Mouse (Mus musculus) midbrain, embryonic 10.5 days (tissue): Measurements from ENCODE around the gene D3Ertd254e. TPM values are rescaled to one million over a fixed set of nuclear protein-coding genes. Genes with fewer than 3 reads are reported as not detected.
"Not testable (repeated sequence)": the region's sequence is repeated elsewhere in the genome, so short reads cannot be mapped to it uniquely, and the experiment has no call there.

Experiments used
- DNase-seq: peaks from one replicate; pipeline ENCODE4 v3.0.0-alpha.2; 2017; ENCODE audit warnings: low spot score
- H3K27ac ChIP-seq: fragments of 300-500 bp; sonication (generic); replicated peaks from 2 replicates; pipeline ENCODE4 v1.5.1; 2016; ENCODE audit warnings: mild to moderate bottlenecking
- H3K27me3 ChIP-seq: fragments of 300-500 bp; sonication (generic); 2 replicates; pipeline ENCODE4 v1.6.1; 2016; ENCODE audit warnings: low read depth, mild to moderate bottlenecking; ENCODE audit not compliant: poor library complexity, severe bottlenecking
- H3K36me3 ChIP-seq: fragments of 300-500 bp; sonication (generic); 2 replicates; pipeline ENCODE4 v1.6.1; 2016; ENCODE audit warnings: mild to moderate bottlenecking, moderate library complexity
- H3K4me1 ChIP-seq: fragments of 300-500 bp; sonication (generic); 2 replicates; pipeline ENCODE4 v1.6.1; 2016
- H3K4me3 ChIP-seq: fragments of 300-500 bp; sonication (generic); 2 replicates; pipeline ENCODE4 v1.5.1; 2016; ENCODE audit warnings: mild to moderate bottlenecking, moderate library complexity
- H3K9me3 ChIP-seq: fragments of 300-500 bp; sonication (generic); replicated peaks from 2 replicates; pipeline ENCODE4 v1.6.1; 2016; ENCODE audit warnings: mild to moderate bottlenecking
- WGBS: fragments of 180-500 bp; shearing (Covaris S2); methylation state at CpG from one replicate; pipeline ENCODE4 v1.1.7; 2016; 5-methylcytosine and 5-hydroxymethylcytosine counted together
- polyA plus RNA-seq: library from polyadenylated mRNA; unstranded; fragments of >200 nt; fragmentation: Nextera tagmentation; extraction: Ambion mirVana; gene quantifications from 2 replicates; pipeline ENCODE4 v1.2.1, GENCODE M21; 2016

D3Ertd254e gene
- 9.1 and 10.5 TPM in 2 replicates for polyA plus RNA-seq

GRCm38 (mm10) chr3:36150934-36151686 is at the start of gene D3Ertd254e:
D3Ertd254e (plus strand) TSS chr3:36151017.
- under 1% methylated on average over 53 of the region's 54 CpGs for WGBS
- Histone ChIP-seq H3K4me1 (peaks cover 38% of the 10 kb centered on the region), H3K27me3 (no peaks in the 10 kb centered on the region), H3K27ac (peak within 1 kb of the TSS; percentile 96), H3K9me3 (no peaks in the 10 kb centered on the region), H3K4me3 (peak within 1 kb of the TSS; percentile 90), H3K36me3 (no peaks in the 10 kb centered on the region)
- DNase-seq: peak; percentile 89

GRCm38 (mm10) chr3:36116076-36116475 is 34.7 kb upstream of the D3Ertd254e start:
- 80% methylated on average over 4 of the region's 4 CpGs for WGBS
- no peaks in the 10 kb centered on the region for H3K9me3 ChIP-seq
- no peak for DNase-seq
- H3K4me1 ChIP-seq: no peaks in the 10 kb centered on the region
- H3K4me3 ChIP-seq: no peak overlapping the region
- no peak overlapping the region for H3K27ac ChIP-seq
- H3K27me3 ChIP-seq: no peaks in the 10 kb centered on the region
- H3K36me3 ChIP-seq: no peaks in the 10 kb centered on the region

- Histone ChIP-seq H3K4me3 (no peak overlapping the region), H3K9me3 (peaks cover 12% of the 10 kb centered on the region), H3K4me1 (no peaks in the 10 kb centered on the region), H3K36me3 (no peaks in the 10 kb centered on the region), H3K27ac (no peak overlapping the region), H3K27me3 (no peaks in the 10 kb centered on the region)
- DNase-seq: no peak
Observed at GRCm38 (mm10) chr3:36119684-36120548, 30.9 kb upstream of the D3Ertd254e start.

GRCm38 (mm10) chr3:36126176-36126575 is 24.6 kb upstream of the D3Ertd254e start:
- H3K4me3 ChIP-seq: not testable (repeated sequence)

GRCm38 (mm10) chr3:36136152-36136551 is 14.7 kb upstream of the D3Ertd254e start:
- Histone ChIP-seq H3K9me3 (0 out of 2 replicates have a peak, but pooled peaks cover 3% of the 10 kb centered on the region), H3K27me3 (no peaks in the 10 kb centered on the region), H3K4me1 (no peaks in the 10 kb centered on the region), H3K4me3 (no peak overlapping the region), H3K27ac (no peak overlapping the region), H3K36me3 (no peaks in the 10 kb centered on the region)
- DNase-seq: no peak

More at GRCm38 (mm10) chr3:36126176-36126575, 24.6 kb upstream of the D3Ertd254e start:
- not testable (repeated sequence) for H3K36me3 ChIP-seq, H3K4me1 ChIP-seq, H3K27me3 ChIP-seq, DNase-seq, H3K27ac ChIP-seq
- H3K9me3 ChIP-seq: peaks cover 17% of the 10 kb centered on the region
- 92% methylated on average over 9 of the region's 9 CpGs for WGBS

- Histone ChIP-seq H3K4me3 (no peak overlapping the region), H3K36me3 (no peaks in the 10 kb centered on the region), H3K27ac (no peak overlapping the region), H3K4me1 (no peaks in the 10 kb centered on the region), H3K27me3 (no peaks in the 10 kb centered on the region), H3K9me3 (0 out of 2 replicates have a peak, but pooled peaks cover 3% of the 10 kb centered on the region)
- 60% methylated on average over 2 of the region's 2 CpGs for WGBS
- no peak for DNase-seq
Observed at GRCm38 (mm10) chr3:36137560-36137959, 13.3 kb upstream of the D3Ertd254e start.

- no peak overlapping the region for H3K27ac ChIP-seq
- 78% methylated on average over 1 of the region's 1 CpGs for WGBS
- H3K27me3 ChIP-seq: no peaks in the 10 kb centered on the region
- no peaks in the 10 kb centered on the region for H3K36me3 ChIP-seq
- no peak for DNase-seq
- no peaks in the 10 kb centered on the region for H3K4me1 ChIP-seq
- 0 out of 2 replicates have a peak, but pooled peaks cover 3% of the 10 kb centered on the region for H3K9me3 ChIP-seq
- no peak overlapping the region for H3K4me3 ChIP-seq
Observed at GRCm38 (mm10) chr3:36138171-36138660, 12.6 kb upstream of the D3Ertd254e start.

GRCm38 (mm10) chr3:36138996-36139395 is 11.8 kb upstream of the D3Ertd254e start:
- Histone ChIP-seq H3K4me3 (no peak overlapping the region), H3K4me1 (no peaks in the 10 kb centered on the region), H3K9me3 (0 out of 2 replicates have a peak, but pooled peaks cover 3% of the 10 kb centered on the region), H3K36me3 (no peaks in the 10 kb centered on the region), H3K27ac (no peak overlapping the region), H3K27me3 (no peaks in the 10 kb centered on the region)
- DNase-seq: no peak

- DNase-seq: no peak
- H3K27ac ChIP-seq: no peak overlapping the region
- peaks cover 36% of the 10 kb centered on the region for H3K4me1 ChIP-seq
- H3K36me3 ChIP-seq: no peaks in the 10 kb centered on the region
- no peaks in the 10 kb centered on the region for H3K9me3 ChIP-seq
- H3K4me3 ChIP-seq: peak overlapping the region; percentile 90
- 11% methylated on average over 1 of the region's 1 CpGs for WGBS
- no peaks in the 10 kb centered on the region for H3K27me3 ChIP-seq
Observed at GRCm38 (mm10) chr3:36150537-36150933, 282 bp upstream of the D3Ertd254e start.

- DNase-seq: peak; percentile 28
- Histone ChIP-seq H3K9me3 (peaks cover 12% of the 10 kb centered on the region), H3K4me1 (peaks cover 38% of the 10 kb centered on the region), H3K36me3 (peaks cover 18% of the 10 kb centered on the region), H3K27me3 (no peaks in the 10 kb centered on the region), H3K27ac (no peak overlapping the region; the same call in 1 of the 2 replicates), H3K4me3 (no peak overlapping the region)
- WGBS: 20% methylated on average over 5 of the region's 5 CpGs
Observed at GRCm38 (mm10) chr3:36155268-36155667, 4.5 kb downstream of the D3Ertd254e start.

GRCm38 (mm10) chr3:36170670-36171210 is 19.9 kb downstream of the D3Ertd254e start:
- no peaks in the 10 kb centered on the region for H3K4me1 ChIP-seq
- DNase-seq: no peak
- H3K4me3 ChIP-seq: no peak overlapping the region
- H3K27ac ChIP-seq: no peak overlapping the region
- no peaks in the 10 kb centered on the region for H3K27me3 ChIP-seq
- H3K9me3 ChIP-seq: peaks cover 3% of the 10 kb centered on the region; the same call in 1 of the 2 replicates
- H3K36me3 ChIP-seq: peaks cover 35% of the 10 kb centered on the region
- 93% methylated on average over 1 of the region's 1 CpGs for WGBS

- Histone ChIP-seq H3K27me3 (no peaks in the 10 kb centered on the region), H3K4me3 (no peak overlapping the region), H3K27ac (no peak overlapping the region), H3K4me1 (no peaks in the 10 kb centered on the region), H3K36me3 (peaks cover 28% of the 10 kb centered on the region), H3K9me3 (no peaks in the 10 kb centered on the region)
- 92% methylated on average over 1 of the region's 1 CpGs for WGBS
- no peak for DNase-seq
Observed at GRCm38 (mm10) chr3:36171348-36171747, 20.5 kb downstream of the D3Ertd254e start.
